Mouse (Mus musculus) common myeloid progenitor, adult 5-6 weeks (primary cell): ENCODE data around the gene Gm45234. TPM values are rescaled to one million over a fixed set of nuclear protein-coding genes. Genes with fewer than 3 reads are reported as not detected.

Experiments used
- ATAC-seq: replicated peaks from 2 replicates; pipeline ENCODE4 v1.8.0; 2016; ENCODE audit warnings: low read depth, mild to moderate bottlenecking, moderate TSS enrichment, inconsistent platforms; ENCODE audit not compliant: poor library complexity, severe bottlenecking
- total RNA-seq: library from RNA; stranded (forward); fragments of 200-1000, 187-1606 nt; gene quantifications from 2 replicates; pipeline ENCODE4 v1.2.3, GENCODE M21; 2017

The Gm45234 gene
- total RNA-seq, 1 experiment from 2014 or later: not detected

- ATAC-seq: peak; percentile 36; the same call in 1 of the 2 replicates
These were observed 12.3 kb upstream of the Gm45234 start for GRCm38 (mm10) chr6:124767920-124768703.

DNA sequence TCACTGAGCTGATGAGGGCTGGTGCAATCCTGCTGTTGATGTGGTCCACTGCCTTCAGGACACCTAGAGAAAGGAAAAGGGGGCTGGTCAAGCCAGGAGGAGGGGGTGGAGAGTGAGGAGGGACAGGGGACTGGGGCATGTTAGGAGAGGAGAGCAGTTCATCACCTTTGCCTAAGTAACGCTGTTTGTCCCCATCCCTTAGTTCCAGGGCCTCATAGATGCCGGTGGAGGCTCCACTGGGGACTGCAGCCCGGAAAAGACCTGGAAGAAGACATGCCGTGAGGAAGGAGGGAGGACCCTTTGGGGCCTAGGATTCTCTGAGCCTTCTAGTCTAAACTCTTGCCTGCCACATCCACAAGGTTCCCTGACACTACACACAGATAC is 11.7 kb upstream of the Gm45234 start:
- ATAC-seq: no peak

DNA sequence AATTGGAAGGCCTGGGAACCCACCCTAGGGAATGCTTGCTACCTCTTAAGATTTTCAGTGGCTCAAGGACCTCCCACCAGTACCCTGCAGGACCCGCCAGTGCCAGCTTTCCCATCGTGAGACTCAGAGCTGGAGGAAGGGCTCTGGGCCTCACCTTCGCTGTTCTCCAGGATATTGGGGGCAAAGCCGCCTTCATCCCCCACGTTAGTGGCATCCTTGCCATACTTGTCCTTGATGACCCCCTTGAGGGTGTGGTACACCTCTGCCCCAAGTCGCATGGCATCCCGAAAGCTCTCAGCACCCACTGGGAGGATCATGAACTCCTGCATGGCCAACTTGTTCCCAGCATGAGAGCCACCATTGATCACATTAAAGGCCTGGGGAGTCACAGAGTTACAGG is 10.1 kb upstream of the Gm45234 start:
- no peak for ATAC-seq

DNA sequence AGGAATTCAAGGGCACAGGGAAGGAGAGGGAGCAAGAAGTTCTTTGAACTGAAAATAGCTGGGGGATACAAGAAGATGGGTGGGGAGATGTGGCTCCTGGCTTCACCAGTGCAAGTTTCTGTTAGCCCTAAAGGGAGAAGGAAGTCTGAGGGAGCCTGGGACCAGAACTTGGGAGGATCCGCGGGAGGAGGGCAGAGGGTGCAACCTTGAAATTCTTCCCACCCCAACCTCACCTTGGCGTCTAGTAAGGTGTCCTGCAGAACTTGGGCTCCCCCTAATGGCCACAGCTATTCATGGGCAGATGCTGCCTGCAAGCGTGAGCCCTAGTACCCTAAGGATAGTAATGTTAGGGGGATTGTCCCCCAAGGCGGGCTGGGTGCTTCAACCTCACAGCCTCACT is 3.4 kb upstream of the Gm45234 start:
- ATAC-seq: peak; percentile 92

GRCm38 (mm10) chr6:124758849-124759232 is 3.0 kb upstream of the Gm45234 start:
- no peak for ATAC-seq

DNA sequence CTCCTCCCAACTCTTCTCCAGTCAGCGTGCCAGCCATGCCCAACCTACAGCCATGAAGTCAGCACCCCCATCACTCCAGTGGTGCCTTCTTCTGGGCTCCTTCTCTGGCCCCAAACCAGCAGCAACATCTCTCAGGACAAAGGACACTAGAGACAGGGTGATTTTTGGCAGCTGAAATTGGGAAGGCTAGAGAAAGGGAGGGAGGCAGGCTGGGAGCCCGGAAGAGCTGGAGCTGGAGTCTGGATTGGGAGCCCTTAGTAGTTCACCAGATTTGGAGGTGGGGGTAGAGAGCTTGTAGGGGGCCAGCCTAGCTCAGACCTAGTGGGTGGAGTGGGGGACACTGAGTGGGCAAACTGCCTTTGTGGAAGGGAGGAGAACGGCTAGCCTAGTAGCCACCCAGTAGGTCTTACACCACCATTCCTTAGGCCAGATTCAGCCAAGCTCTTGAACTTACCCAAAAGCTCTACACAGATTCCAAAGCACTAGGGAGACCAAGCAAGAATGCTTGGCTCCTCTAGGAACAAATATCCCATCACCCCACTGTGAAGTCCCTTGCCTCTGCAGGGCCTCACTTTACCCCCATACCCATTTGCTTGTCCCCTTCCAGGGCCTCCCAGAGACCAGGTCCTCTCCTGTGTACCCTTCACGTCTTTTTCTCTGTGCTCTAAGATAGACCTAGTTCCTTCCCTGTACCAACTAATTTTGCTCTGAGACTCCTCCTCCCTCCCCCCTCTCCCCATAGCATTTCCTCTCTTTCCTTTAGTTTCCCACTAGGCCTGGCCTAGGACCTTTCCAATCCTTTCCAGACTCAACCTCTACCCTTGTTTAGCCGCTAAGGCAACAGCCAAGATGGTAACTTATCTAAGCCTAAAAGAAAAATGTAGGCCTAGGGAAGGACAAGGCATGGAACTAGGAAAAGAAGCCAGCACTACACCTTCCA is 2.4 kb upstream of the Gm45234 start:
- ATAC-seq: no peak

DNA sequence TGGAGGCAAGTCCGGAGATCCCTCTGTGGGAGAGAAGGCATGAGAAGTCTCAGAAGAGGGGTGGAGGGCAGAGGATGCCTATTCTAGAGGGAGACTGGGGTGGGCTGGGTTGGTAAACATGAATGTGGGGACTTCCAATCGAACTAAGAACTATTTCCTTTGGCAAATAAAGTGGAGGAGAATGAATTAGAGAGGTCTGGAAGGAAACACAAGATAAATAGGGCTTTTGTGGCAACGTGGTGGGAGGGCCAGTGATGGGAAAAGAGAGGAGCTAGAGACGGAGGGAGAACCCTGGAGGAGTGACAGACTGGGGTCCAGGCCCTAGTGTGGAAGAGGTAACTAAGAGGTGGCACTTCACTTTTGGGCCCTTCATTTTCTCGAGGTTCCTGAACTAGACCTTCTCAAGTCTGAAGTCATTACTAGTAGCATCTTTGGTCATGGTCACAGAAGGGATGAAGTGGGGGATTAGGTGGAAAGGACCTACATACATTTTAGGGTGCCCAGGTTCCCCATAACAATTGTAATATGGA is 1.6 kb upstream of the Gm45234 start:
- ATAC-seq: no peak

DNA sequence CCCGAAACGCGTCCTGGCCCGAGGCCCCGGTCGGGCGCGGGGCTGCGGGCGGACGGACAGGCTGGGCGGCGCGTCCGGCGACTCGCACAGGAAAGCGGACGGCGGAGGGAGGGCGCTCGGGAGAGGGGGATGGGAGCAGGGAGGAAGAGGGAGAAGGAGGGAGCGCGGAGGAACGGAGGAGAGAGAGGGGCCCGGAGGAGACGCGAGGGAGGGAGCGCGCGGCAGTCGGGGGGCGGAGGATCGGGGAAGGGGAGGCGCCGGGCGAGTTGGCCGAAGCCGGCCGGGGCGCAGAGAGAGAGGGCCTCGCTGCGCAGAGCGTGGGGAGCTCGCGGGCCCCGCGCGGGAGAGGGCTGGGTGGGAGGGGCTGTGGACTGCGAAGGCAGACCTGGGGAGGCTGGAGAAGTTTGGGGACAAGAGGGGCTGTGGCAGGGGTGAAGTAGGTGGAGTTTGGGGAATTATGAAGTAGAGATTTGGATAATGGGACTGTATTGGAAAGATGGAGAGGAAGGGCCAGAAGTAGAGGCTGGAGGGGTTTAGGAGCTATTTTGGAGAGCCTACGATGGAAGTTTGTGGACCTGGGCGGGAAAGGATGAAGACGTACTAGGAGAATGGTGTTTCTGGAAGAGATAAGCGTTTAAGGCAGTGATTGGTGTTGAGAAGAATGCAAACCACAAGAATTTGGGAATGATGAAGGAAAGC is 980 bp upstream of the Gm45234 start:
- peak; percentile 40 for ATAC-seq

DNA sequence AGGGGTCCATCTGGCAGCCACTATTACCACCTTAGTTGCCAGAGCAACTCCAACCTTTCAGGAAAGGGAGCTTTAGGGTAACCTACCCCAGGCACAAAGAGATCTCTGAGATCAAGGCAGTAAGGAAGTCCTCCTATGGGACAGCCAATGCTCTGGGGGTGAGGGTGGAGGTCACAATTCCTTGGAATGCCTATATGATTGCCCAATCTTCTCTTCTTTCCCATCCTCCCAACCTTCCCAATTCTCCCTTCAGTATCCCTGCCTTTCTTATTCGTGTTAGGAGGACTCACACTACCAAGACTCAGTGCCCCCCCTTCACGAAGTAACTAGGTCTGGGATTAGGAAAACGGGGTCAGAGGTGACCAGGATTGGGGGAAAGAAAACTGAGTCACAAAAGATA is 515 bp downstream of the Gm45234 start:
- no peak for ATAC-seq

GRCm38 (mm10) chr6:124753861-124754260 is 2.0 kb downstream of the Gm45234 start:
- no peak for ATAC-seq

DNA sequence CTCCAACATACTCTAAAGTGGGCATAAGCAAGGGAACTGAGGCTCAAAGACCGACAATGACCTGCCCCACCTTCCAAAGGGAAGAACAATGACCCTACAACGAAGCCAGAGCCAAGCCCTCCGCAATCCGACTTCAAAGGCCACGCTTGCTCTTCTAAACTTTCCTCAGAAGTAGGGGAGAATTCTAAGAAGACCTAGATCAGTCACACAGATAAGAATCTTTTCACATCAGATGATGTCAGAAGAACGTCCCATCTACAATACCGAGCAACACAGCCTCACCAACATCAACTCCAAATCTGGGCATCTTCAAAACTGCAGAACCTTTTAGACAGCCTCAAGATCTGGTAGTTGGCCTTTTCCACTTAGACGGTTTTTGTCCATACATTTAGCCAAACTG is 5.4 kb downstream of the Gm45234 start:
- no peak for ATAC-seq

- no peak for ATAC-seq
These were observed 8.9 kb downstream of the Gm45234 start for GRCm38 (mm10) chr6:124746654-124747632.

GRCm38 (mm10) chr6:124746296-124746605 is 9.6 kb downstream of the Gm45234 start:
- no peak for ATAC-seq

GRCm38 (mm10) chr6:124745490-124746295 is 10.1 kb downstream of the Gm45234 start:
- ATAC-seq: peak; percentile 61

DNA sequence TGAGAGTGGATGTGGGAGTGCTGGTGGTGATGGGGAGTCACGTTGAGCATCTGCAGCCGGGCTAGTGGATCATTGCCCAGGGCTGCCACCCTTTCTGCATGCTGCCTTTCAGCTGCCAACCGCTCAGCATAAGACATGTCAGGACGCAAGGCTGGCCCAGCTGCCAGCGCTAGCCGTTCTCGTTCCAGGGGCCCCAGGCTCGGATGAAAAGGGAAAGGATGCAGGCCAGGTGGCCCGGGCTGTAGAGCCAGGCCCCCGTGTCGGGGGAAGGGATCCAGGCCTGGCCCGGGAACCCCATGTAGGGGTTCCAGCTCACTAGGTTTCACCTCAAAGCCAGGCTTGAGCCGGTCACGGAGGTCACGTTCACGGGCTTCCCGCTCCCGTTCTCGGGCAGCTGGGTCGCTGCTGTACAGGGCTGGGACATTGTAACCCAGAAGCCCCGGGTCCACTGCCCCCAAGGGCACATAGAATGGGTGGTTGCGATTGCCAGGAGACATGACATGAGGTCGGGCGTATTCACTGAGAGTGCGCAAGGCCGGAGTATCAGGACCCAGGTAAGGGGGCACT is 11.0 kb downstream of the Gm45234 start:
- no peak for ATAC-seq

DNA sequence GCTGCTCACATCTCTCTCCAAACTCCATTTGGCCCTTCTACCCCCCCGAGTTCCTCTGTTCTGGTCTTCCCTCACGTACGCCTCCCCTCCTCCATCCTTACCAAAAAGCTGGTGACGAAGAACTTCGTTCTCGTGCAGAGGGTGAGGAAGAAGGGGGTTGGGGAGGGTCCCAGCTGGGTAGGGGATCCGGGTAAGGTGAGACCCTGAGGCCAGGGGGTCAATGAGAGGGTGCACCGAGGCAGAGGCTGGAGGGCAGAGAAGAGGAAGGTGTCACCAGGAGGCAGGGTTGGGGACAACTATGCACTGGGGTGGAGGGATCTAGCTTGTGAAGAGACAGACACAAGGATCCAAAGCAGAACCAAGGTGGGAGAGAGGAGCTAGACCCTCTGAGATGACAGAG is 12.2 kb downstream of the Gm45234 start:
- ATAC-seq: no peak

DNA sequence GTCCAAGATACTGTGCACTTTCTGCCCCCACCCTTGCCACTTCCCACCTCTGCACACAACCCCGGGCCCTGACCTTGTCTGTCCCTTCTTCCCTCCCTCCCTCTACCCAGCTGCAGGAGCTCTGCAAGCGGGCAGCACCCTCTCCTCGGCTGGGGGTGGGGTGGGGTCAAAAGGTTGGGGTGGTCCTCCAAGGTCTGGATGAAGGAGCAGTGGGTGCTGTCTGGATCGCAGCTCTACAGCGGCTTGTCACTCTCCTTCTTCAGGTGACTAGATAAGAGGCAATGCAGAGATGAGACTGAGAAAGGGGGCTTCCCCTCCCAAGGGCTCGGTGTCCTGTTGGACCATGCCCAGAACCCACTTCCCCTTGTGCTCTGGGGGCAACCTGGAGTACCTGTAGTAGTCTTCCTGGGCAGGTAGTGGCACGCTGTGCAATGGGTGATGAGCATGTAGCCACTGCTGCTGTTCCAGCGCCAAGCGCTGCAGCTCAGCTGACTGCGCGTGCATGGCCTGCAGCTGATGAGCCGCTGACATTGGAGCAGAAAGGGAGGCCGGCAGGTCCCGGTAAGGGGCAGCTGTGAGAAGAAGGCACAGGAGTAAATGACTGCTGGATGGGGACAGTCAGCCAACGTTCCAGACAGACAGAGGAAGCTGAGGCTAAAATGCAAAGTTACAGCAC is 12.8 kb downstream of the Gm45234 start:
- no peak for ATAC-seq

- no peak for ATAC-seq
These were observed 14.0 kb downstream of the Gm45234 start for GRCm38 (mm10) chr6:124741842-124742241.
